Mouse (Mus musculus) adrenal gland, postnatal 4 days (tissue): ENCODE data around the gene Itpr3. TPM values are rescaled to one million over a fixed set of nuclear protein-coding genes. Genes with fewer than 3 reads are reported as not detected.

Experiments
- DNase-seq, 2 experiments: peaks; one replicate each; pipeline ENCODE4 v3.0.0; 2021 to 2022; ENCODE audit warnings: low spot score in 2 of 2, mixed read lengths in 2 of 2
- total RNA-seq, 2 experiments: library from RNA; stranded (reverse); gene quantifications; 2 replicates each; pipeline ENCODE4 v1.2.3; 2021

Gene Itpr3
- total RNA-seq, 2 experiments from 2014 or later = 13.6 to 19.4 TPM

- DNase-seq = no peak
These were observed 81.3 kb downstream of the Itpr3 start for GRCm38 (mm10) chr17:27138396-27138795.

- DNase-seq = no peak
These were observed 82.2 kb downstream of the Itpr3 start for GRCm38 (mm10) chr17:27139304-27139703.

- DNase-seq = no peak
These were observed 83.2 kb downstream of the Itpr3 start for GRCm38 (mm10) chr17:27140262-27140661.

GRCm38 (mm10) chr17:27141971-27142450 is 84.9 kb downstream of the Itpr3 start:
- DNase-seq = no peak

GRCm38 (mm10) chr17:27144152-27144551 is 87.0 kb downstream of the Itpr3 start:
- no peak for DNase-seq

- no peak for DNase-seq
These were observed 89.3 kb downstream of the Itpr3 start for GRCm38 (mm10) chr17:27146323-27146923.

GRCm38 (mm10) chr17:27150871-27151270 is 93.8 kb downstream of the Itpr3 start:
- no peak for DNase-seq

- DNase-seq = no peak
These were observed 94.3 kb downstream of the Itpr3 start for GRCm38 (mm10) chr17:27151411-27151810.

- DNase-seq = no peak
These were observed 96.0 kb downstream of the Itpr3 start for GRCm38 (mm10) chr17:27152976-27153723.

GRCm38 (mm10) chr17:27153773-27154193 is 96.7 kb downstream of the Itpr3 start:
- DNase-seq = no peak

GRCm38 (mm10) chr17:27154256-27154655 is 97.2 kb downstream of the Itpr3 start:
- no peak for DNase-seq

- no peak for DNase-seq
These were observed 97.8 kb downstream of the Itpr3 start for GRCm38 (mm10) chr17:27154881-27155280.

- no peak for DNase-seq
These were observed 98.6 kb downstream of the Itpr3 start for GRCm38 (mm10) chr17:27155752-27156151.

GRCm38 (mm10) chr17:27158439-27158838 is 101.3 kb downstream of the Itpr3 start:
- DNase-seq = no peak

- DNase-seq = no peak
These were observed 102.1 kb downstream of the Itpr3 start for GRCm38 (mm10) chr17:27159169-27159568.

- DNase-seq = no peak
These were observed 103.8 kb downstream of the Itpr3 start for GRCm38 (mm10) chr17:27160905-27161304.

- DNase-seq = no peak
These were observed 108.1 kb downstream of the Itpr3 start for GRCm38 (mm10) chr17:27165054-27165773.

- DNase-seq = no peak
These were observed 109.8 kb downstream of the Itpr3 start for GRCm38 (mm10) chr17:27166901-27167300.

GRCm38 (mm10) chr17:27167545-27167944 is 110.4 kb downstream of the Itpr3 start, which contains the start of gene Ip6k3:
TSS of gene Ip6k3 (minus strand) at chr17:27167795.
- DNase-seq = no peak

GRCm38 (mm10) chr17:27168569-27168968 is 111.5 kb downstream of the Itpr3 start:
- DNase-seq = no peak

- DNase-seq = no peak
These were observed 113.0 kb downstream of the Itpr3 start for GRCm38 (mm10) chr17:27169952-27170695.
